Mouse (Mus musculus): ENCODE results near the gene Irx1. TPM values are rescaled to one million over a fixed set of nuclear protein-coding genes. Genes with fewer than 3 reads are reported as not detected.

The Irx1 gene
- total RNA-seq (2023) = not detected

GRCm38 (mm10) chr13:71963356-71964351 lies at the start of gene Irx1:
Gene Irx1, minus strand, starts transcription at chr13:71963723.

Measured in neutrophil, adult 59 days (primary cell).